Mouse (Mus musculus): ENCODE measurements around the gene Sox5.

Sox5 gene

DNA sequence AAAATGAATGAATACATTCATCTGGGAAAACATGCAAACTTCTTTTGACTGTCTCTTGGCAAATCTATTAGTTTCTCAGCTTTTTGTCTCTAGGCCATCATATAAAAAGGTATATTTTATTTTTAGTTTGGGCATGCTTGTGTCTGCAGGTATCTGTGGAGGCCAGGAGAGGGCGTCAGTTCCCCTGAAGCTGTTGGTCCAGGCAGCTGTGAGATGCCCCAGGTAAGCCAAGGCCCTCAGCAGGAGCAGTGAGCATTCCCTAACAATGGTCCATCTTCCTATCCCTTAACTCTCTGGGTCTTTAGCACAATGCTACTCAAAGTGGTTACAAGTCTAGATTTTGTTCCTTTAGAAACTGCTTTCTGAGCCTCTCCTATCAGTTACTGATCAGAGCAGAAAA is 338.1 kb downstream of the Sox5 start:
- no peak for DNase-seq (ENCODE audit: low spot score in 2 of 2)

DNA sequence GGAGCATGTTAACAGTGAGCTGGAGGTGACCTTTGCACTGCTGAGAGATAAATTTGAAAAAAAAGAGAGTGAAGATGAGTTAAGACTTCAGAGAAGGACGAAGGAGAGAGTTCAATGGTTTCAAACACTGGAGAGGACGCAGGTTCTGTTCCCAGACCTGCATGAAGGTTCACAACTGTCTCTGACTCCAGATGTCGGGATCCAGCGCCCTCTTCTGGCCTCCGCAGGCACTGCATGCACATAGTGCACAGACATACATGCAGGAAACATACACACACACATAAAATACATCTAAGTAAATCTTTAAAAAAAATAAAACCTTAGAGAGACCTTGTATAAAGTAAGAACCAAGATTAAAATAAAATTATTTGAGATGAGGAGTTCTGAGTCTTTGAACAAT is 352.5 kb downstream of the Sox5 start:
- no peak for DNase-seq (ENCODE audit: low spot score in 2 of 2)

GRCm38 (mm10) chr6:144408030-144408429 is 373.7 kb downstream of the Sox5 start:
- no peak for DNase-seq (ENCODE audit: low spot score in 2 of 2)

DNA sequence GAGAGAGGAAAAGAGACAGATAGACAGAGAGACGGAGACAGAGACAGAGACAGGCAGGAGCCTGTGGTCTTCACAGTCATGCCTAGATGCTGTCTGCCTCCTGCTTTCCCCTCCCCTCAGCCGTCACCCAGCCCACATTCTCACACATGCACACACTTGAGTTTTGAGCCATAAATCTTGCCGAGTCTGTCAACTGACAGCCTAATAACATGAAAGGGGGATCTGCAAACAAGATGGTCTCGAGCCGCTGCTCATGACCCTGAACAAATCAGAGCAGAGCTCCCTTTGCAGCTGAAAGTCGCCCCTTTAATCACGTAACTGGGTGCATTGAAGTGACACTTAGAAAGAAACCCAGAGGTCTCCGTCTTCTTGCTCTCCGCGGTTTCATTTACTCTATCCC is 383.7 kb downstream of the Sox5 start:
- no peak for DNase-seq (ENCODE audit: low spot score in 2 of 2)

GRCm38 (mm10) chr6:144393151-144393550 is 388.6 kb downstream of the Sox5 start:
- no peak for DNase-seq (ENCODE audit: low spot score in 2 of 2)

GRCm38 (mm10) chr6:144389333-144390054 is 392.3 kb downstream of the Sox5 start:
- no peak for DNase-seq (ENCODE audit: low spot score in 2 of 2)

- DNase-seq (ENCODE audit: low spot score in 2 of 2) = no peak
Measured at GRCm38 (mm10) chr6:144387539-144388255, 394.1 kb downstream of the Sox5 start.

DNA sequence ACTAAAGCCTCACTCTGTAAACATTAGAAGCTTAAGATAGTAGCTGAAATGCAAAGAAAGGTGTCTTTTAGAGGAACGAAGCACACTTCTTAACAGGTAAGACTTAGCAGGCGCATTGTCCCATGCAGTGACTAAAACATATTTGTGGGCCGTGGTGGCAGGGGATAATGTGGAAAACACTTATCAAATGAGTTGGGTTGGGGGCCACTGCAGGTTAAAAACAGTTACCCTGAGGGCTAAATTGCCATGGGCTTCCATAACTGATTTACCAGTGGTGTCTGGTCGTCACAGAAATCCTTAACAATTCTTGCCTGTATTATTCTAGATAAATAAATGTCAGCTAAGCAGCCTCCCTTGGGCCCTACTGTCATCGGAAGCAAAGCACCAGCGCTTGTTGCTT is 401.1 kb downstream of the Sox5 start:
- no peak for DNase-seq (ENCODE audit: low spot score in 2 of 2)

GRCm38 (mm10) chr6:144380171-144380570 is 401.6 kb downstream of the Sox5 start:
- no peak for DNase-seq (ENCODE audit: low spot score in 2 of 2)

GRCm38 (mm10) chr6:144374810-144375209 is 407.0 kb downstream of the Sox5 start:
- no peak for DNase-seq (ENCODE audit: low spot score in 2 of 2)

- DNase-seq (ENCODE audit: low spot score in 2 of 2) = peak in 1 of 2 experiments; percentile 16
Measured at GRCm38 (mm10) chr6:144370699-144371098, 411.1 kb downstream of the Sox5 start.

- no peak for DNase-seq (ENCODE audit: low spot score in 2 of 2)
Measured at GRCm38 (mm10) chr6:144367626-144368077, 414.1 kb downstream of the Sox5 start.

GRCm38 (mm10) chr6:144361267-144362038 is 420.3 kb downstream of the Sox5 start:
- no peak for DNase-seq (ENCODE audit: low spot score in 2 of 2)

DNA sequence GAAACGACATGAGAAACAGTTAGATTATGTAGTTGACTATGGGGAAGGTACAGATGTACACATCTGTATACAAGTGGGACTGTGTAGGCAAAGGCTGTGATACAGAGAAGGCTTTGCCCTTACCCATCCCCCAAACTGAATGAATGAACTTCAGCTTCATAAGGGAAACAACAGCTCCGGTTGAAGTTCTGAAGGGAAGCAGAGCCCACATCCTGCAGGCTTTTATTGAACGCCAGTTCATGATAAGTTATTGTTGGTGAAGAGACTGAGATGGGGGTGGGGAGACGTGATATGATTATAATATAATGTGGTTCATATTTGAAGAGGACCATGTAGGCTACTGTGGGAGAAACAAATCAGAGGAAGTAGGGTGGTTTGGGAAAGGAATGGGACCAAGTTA is 424.7 kb downstream of the Sox5 start:
- no peak for DNase-seq (ENCODE audit: low spot score in 2 of 2)

DNA sequence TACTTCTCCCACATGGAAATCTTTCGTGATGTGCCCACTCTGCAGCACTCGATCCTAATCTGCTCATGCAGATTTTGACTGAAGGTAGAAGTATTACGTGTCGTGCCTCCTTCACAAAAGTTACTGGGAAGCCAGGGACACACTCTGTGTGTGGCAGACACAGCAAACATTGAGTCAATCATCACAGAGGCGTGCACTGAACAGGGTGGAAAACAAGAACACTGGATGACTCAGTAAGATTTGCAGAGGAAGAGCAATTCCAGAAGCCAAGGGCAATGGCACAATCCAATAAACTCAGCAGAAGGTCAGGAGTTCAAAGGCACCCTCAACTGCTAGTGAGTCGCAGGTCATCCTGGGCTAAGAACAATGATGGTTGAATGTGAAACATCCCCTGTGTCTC is 430.7 kb downstream of the Sox5 start:
- no peak for DNase-seq (ENCODE audit: low spot score in 2 of 2)

- DNase-seq (ENCODE audit: low spot score in 2 of 2) = no peak
Measured at GRCm38 (mm10) chr6:144343338-144343737, 438.4 kb downstream of the Sox5 start.

DNA sequence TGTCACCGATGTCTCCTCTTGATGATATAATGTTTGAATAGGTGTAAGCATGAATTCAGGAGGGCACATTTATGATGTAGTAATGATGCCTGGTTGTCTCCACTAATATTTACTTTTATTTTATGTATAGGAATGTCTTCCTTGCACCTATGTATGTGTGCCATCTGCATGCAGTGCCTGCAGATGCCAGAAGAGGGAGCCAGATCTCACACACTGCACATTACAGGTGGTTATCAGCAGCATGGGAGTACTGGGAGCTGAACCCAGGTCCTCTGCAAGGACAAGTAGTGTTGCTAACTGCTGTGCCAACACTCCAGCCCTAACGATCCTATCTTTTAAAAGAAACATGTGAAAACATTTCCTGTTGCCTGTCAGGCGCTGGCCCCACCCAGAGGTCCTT is 442.2 kb downstream of the Sox5 start:
- no peak for DNase-seq (ENCODE audit: low spot score in 2 of 2)

DNA sequence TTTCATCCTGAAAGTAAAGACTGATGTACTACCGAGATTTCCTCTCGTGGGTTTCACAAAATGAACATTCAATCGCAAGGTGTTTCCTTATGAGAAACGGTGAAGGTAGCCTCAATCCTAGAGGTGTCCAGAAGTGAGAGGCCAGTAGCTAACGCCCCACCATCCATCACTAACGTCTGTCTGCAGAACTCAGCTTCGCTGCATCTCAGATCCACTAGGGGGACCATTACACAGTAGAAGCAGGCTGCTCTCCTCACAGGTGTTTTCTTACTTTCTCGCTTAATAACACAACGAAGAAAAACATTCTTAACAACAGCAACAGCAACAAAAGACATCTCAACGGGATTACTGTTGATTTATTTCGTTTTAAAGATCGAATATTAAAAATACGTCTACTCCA is 442.8 kb downstream of the Sox5 start:
- no peak for DNase-seq (ENCODE audit: low spot score in 2 of 2)

- DNase-seq (ENCODE audit: low spot score in 2 of 2) = no peak
Measured at GRCm38 (mm10) chr6:144338221-144338620, 443.6 kb downstream of the Sox5 start.

DNA sequence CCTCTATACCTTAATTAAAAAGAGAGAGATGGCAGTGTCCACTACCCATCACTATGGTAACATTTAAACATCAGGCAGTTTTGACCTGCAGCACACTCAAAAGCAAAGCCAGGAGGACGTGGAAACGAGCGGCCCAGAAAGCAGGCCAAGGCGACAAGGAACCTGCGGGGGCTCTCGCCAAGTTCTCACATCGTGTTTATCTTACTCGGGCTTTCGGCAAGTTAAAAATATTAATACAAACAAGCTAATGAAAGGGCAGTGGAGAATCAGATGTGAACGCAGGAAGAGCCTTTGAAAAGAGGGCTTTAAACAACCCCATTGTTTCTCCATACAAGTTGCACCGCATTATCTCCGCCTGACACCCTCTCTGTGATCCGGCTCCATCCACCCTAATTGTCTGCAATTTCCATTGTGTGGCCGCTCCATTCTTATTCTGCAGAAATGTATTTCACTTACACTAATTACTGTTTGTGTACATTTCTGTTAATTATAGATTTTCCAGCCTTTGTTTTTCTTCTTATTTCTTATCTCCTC is 444.3 kb downstream of the Sox5 start:
- DNase-seq (ENCODE audit: low spot score in 2 of 2) = no peak

- DNase-seq (ENCODE audit: low spot score in 2 of 2) = no peak
Measured at GRCm38 (mm10) chr6:144336789-144337188, 445.0 kb downstream of the Sox5 start.

DNA sequence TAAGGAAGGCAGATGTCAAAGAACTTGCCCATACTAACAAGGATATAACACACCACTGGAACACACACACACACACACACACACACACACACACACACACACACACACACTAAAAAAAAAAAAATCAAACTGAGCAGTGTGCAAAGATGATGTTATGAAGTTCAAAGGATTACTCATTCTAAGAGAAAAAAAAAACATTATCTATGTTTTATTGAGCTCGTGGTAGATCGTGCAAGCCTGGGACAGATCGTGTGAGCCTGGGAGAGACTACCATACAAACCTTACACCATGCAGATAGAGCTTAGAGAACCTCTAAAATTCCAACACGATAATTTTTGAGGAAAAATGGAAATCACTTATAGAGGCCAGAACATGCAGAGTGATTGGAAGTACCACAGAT is 448.6 kb downstream of the Sox5 start:
- DNase-seq (ENCODE audit: low spot score in 2 of 2) = no peak
